Mouse (Mus musculus): ENCODE data around the gene Mc1r. TPM values are rescaled to one million over a fixed set of nuclear protein-coding genes. Genes with fewer than 3 reads are reported as not detected.
"Not testable (repeated sequence)": the region's sequence is repeated elsewhere in the genome, so short reads cannot be mapped to it uniquely, and the experiment has no call there.

Mc1r gene
- polyA plus RNA-seq, 1 experiment from 2014 or later = not detected

GRCm38 (mm10) chr8:123412560-123413170, 5.8 kb downstream of the Mc1r start:
- H3K4me2 ChIP-seq = peak overlapping the region; percentile 58
- 1% methylated on average over 12 of the region's 12 CpGs for WGBS
- H3K36me3 ChIP-seq = no peaks in the 10 kb centered on the region
- H3K4me1 ChIP-seq (replicated peaks) = peaks cover 16% of the 10 kb centered on the region
- no peaks in the 10 kb centered on the region for H3K9me3 ChIP-seq
- ATAC-seq (ENCODE audit: insufficient number of reproducible peaks, insufficient read depth, low FRiP score, low TSS enrichment, low read depth) = no peak
- no peak overlapping the region for H3K27ac ChIP-seq
- H3K27me3 ChIP-seq = peaks cover 65% of the 10 kb centered on the region
- H3K9ac ChIP-seq (replicated peaks) = no peak overlapping the region
- H3K4me3 ChIP-seq (replicated peaks) = peak overlapping the region; percentile 44

- no peak overlapping the region for H3K4me3 ChIP-seq (replicated peaks)
- no peak overlapping the region for H3K4me2 ChIP-seq
- peaks cover 16% of the 10 kb centered on the region for H3K4me1 ChIP-seq (replicated peaks)
- H3K9ac ChIP-seq (replicated peaks) = no peak overlapping the region
- 8% methylated on average over 9 of the region's 9 CpGs for WGBS
- no peak for ATAC-seq (ENCODE audit: insufficient number of reproducible peaks, insufficient read depth, low FRiP score, low TSS enrichment, low read depth)
- no peaks in the 10 kb centered on the region for H3K9me3 ChIP-seq
- no peaks in the 10 kb centered on the region for H3K36me3 ChIP-seq
- no peak overlapping the region for H3K27ac ChIP-seq
- H3K27me3 ChIP-seq = peaks cover 51% of the 10 kb centered on the region
Measured at GRCm38 (mm10) chr8:123414255-123414654, 7.3 kb downstream of the Mc1r start.

GRCm38 (mm10) chr8:123414997-123415696, 8.2 kb downstream of the Mc1r start:
- not testable (repeated sequence) for ATAC-seq (ENCODE audit: insufficient number of reproducible peaks, insufficient read depth, low FRiP score, low TSS enrichment, low read depth); H3K4me2 ChIP-seq; H3K9me3 ChIP-seq; H3K27ac ChIP-seq; H3K4me3 ChIP-seq (replicated peaks); H3K36me3 ChIP-seq; H3K9ac ChIP-seq (replicated peaks)
- H3K4me1 ChIP-seq (replicated peaks) = peaks cover 16% of the 10 kb centered on the region
- 77% methylated on average over 5 of the region's 5 CpGs for WGBS
- peaks cover 42% of the 10 kb centered on the region for H3K27me3 ChIP-seq

GRCm38 (mm10) chr8:123415967-123416943, 9.3 kb downstream of the Mc1r start:
- WGBS = 89% methylated on average over 8 of the region's 8 CpGs
- no peaks in the 10 kb centered on the region for H3K9me3 ChIP-seq
- no peak overlapping the region for H3K27ac ChIP-seq
- H3K4me3 ChIP-seq (replicated peaks) = no peak overlapping the region
- ATAC-seq (ENCODE audit: insufficient number of reproducible peaks, insufficient read depth, low FRiP score, low TSS enrichment, low read depth) = no peak
- H3K9ac ChIP-seq (replicated peaks) = no peak overlapping the region
- no peaks in the 10 kb centered on the region for H3K36me3 ChIP-seq
- H3K27me3 ChIP-seq = peaks cover 31% of the 10 kb centered on the region
- H3K4me2 ChIP-seq = no peak overlapping the region
- H3K4me1 ChIP-seq (replicated peaks) = peaks cover 16% of the 10 kb centered on the region

GRCm38 (mm10) chr8:123416944-123417555, 10.1 kb downstream of the Mc1r start:
- Histone ChIP-seq H3K27ac (no peak overlapping the region), H3K4me1 (replicated peaks) (peaks cover 10% of the 10 kb centered on the region), H3K27me3 (peaks cover 23% of the 10 kb centered on the region), H3K36me3 (no peaks in the 10 kb centered on the region), H3K9me3 (no peaks in the 10 kb centered on the region), H3K4me2 (no peak overlapping the region), H3K9ac (replicated peaks) (no peak overlapping the region), H3K4me3 (replicated peaks) (no peak overlapping the region)
- 77% methylated on average over 8 of the region's 8 CpGs for WGBS
- no peak for ATAC-seq (ENCODE audit: insufficient number of reproducible peaks, insufficient read depth, low FRiP score, low TSS enrichment, low read depth)

- H3K27ac ChIP-seq = no peak overlapping the region
- ATAC-seq (ENCODE audit: insufficient number of reproducible peaks, insufficient read depth, low FRiP score, low TSS enrichment, low read depth) = no peak
- 93% methylated on average over 4 of the region's 4 CpGs for WGBS
Measured at GRCm38 (mm10) chr8:123419711-123420110, 12.8 kb downstream of the Mc1r start.

GRCm38 (mm10) chr8:123420525-123421281, 13.8 kb downstream of the Mc1r start:
- no peak overlapping the region for H3K4me2 ChIP-seq

More at GRCm38 (mm10) chr8:123419711-123420110, 12.8 kb downstream of the Mc1r start:
- Histone ChIP-seq H3K9me3 (no peaks in the 10 kb centered on the region), H3K27me3 (no peaks in the 10 kb centered on the region; the same call in 1 of the 2 replicates), H3K4me1 (replicated peaks) (no peaks in the 10 kb centered on the region; the same call in 1 of the 2 replicates), H3K9ac (replicated peaks) (no peak overlapping the region), H3K4me2 (no peak overlapping the region), H3K4me3 (replicated peaks) (no peak overlapping the region), H3K36me3 (no peaks in the 10 kb centered on the region)

GRCm38 (mm10) chr8:123421325-123421724, 14.4 kb downstream of the Mc1r start:
- ATAC-seq (ENCODE audit: insufficient number of reproducible peaks, insufficient read depth, low FRiP score, low TSS enrichment, low read depth) = no peak
- 87% methylated on average over 19 of the region's 19 CpGs for WGBS
- H3K36me3 ChIP-seq = no peaks in the 10 kb centered on the region
- H3K27me3 ChIP-seq = no peaks in the 10 kb centered on the region; the same call in 1 of the 2 replicates
- H3K9me3 ChIP-seq = peaks cover under 1% of the 10 kb centered on the region; the same call in 1 of the 2 replicates
- no peaks in the 10 kb centered on the region; the same call in 1 of the 2 replicates for H3K4me1 ChIP-seq (replicated peaks)
- H3K9ac ChIP-seq (replicated peaks) = no peak overlapping the region
- H3K4me2 ChIP-seq = no peak overlapping the region
- H3K4me3 ChIP-seq (replicated peaks) = no peak overlapping the region
- no peak overlapping the region for H3K27ac ChIP-seq

More at GRCm38 (mm10) chr8:123420525-123421281, 13.8 kb downstream of the Mc1r start:
- Histone ChIP-seq H3K9me3 (no peaks in the 10 kb centered on the region), H3K27me3 (no peaks in the 10 kb centered on the region; the same call in 1 of the 2 replicates), H3K4me1 (replicated peaks) (no peaks in the 10 kb centered on the region; the same call in 1 of the 2 replicates), H3K36me3 (no peaks in the 10 kb centered on the region), H3K4me3 (replicated peaks) (no peak overlapping the region), H3K27ac (no peak overlapping the region), H3K9ac (replicated peaks) (no peak overlapping the region)
- no peak for ATAC-seq (ENCODE audit: insufficient number of reproducible peaks, insufficient read depth, low FRiP score, low TSS enrichment, low read depth)
- WGBS = 92% methylated on average over 34 of the region's 34 CpGs

GRCm38 (mm10) chr8:123422056-123422780, 15.3 kb downstream of the Mc1r start:
- Histone ChIP-seq H3K36me3 (no peaks in the 10 kb centered on the region), H3K4me3 (replicated peaks) (peak overlapping the region; percentile 16; the same call in 1 of the 2 replicates), H3K9me3 (peaks cover 9% of the 10 kb centered on the region), H3K27ac (no peak overlapping the region), H3K4me1 (replicated peaks) (no peaks in the 10 kb centered on the region; the same call in 1 of the 2 replicates), H3K27me3 (no peaks in the 10 kb centered on the region; the same call in 1 of the 2 replicates), H3K9ac (replicated peaks) (no peak overlapping the region), H3K4me2 (peak overlapping the region; percentile 43)
- WGBS = 19% methylated on average over 17 of the region's 17 CpGs
- no peak for ATAC-seq (ENCODE audit: insufficient number of reproducible peaks, insufficient read depth, low FRiP score, low TSS enrichment, low read depth)

All from limb, embryonic 12.5 days (tissue).